8 mouse cellular contexts compared by ENCODE assay signal in the genomic region with DNA sequence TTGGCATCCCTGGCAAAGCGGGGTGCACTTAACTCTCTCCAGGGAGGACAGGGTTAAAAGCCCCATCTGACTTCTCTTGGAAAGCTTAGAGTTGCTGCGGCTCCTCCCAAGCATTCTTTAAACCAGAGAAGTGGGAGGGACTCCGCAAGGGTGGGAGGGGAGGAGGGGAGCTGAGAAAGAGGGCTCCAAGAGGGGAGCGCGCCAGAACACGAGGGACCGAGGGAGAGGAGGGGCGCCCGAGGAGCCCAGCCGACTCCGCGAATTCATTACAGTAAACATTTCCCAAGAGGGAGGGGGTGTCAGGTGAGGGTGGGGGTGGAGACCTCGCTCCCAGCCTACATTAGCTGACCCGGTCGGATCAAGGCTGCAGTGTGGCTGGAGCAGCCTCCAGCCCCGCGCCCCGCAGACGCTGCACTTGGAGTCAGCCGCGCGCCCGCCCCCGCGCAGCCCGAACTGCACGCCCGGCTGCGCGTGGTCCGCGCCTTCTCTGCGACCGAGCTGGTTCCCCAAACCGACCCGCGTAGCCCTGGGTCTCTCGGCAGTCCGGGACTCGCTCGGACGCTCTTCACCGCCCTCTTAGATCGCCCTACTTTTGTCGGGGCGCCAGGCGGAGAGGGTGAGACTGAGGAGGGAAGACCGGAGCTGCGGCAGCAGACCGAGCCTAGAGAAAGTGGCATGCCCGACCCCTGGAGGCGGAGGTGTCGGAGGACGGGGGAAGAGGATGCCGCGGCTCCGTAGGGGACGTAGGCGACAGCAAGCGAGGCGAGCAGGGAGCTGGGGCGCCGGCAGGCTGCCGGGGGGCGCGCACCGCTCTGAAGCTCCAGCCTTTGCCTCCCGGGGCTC. TPM values are rescaled to one million over a fixed set of nuclear protein-coding genes. Genes with fewer than 3 reads are reported as not detected.
DNase-seq lines count a peak whose midpoint lies in the region; ATAC-seq and TF ChIP-seq lines count a peak whose summit lies in the region.

No protein-coding gene starts in this region.

- H3K4me3 ChIP-seq in G1E (ENCODE audit: low read depth, low read length), result peak overlapping the region; percentile 13; the same call in 1 of the 2 replicates
- H3K4me3 ChIP-seq in hindbrain, embryonic 13.5 days, result peak overlapping the region; percentile 82
- peak overlapping the region; percentile 65 for H3K4me3 ChIP-seq in lung, postnatal 0 days (ENCODE audit: low read depth, low read length)

- H3K36me3 ChIP-seq in G1E (replicated peaks), result no peaks in the 10 kb centered on the region
- H3K36me3 ChIP-seq in hindbrain, embryonic 13.5 days, result no peaks in the 10 kb centered on the region
- no peaks in the 10 kb centered on the region for H3K36me3 ChIP-seq in lung, postnatal 0 days (ENCODE audit: insufficient read depth, low read length)

- TF ChIP-seq EP300 in lung, postnatal 0 days (IDR thresholded peaks at IDR 0.05), result no peak

- H3K9me3 ChIP-seq in G1E (replicated peaks), result peaks cover 51% of the 10 kb centered on the region
- no peaks in the 10 kb centered on the region for H3K9me3 ChIP-seq in hindbrain, embryonic 13.5 days
- no peaks in the 10 kb centered on the region for H3K9me3 ChIP-seq in lung, postnatal 0 days (ENCODE audit: low read length)

- no peak for ATAC-seq in G1E (ENCODE audit: extremely low read depth, insufficient number of reproducible peaks, low FRiP score, poor library complexity, severe bottlenecking)
- peak; percentile 90 for ATAC-seq in hindbrain, embryonic 13.5 days (ENCODE audit: low FRiP score)
- peak; percentile 86 for ATAC-seq in lung, postnatal 0 days
- ATAC-seq in activated CD4-positive, CD25-positive, alpha-beta regulatory T cell, adult 4 months, result no peak

- no peaks in the 10 kb centered on the region for H3K27me3 ChIP-seq in G1E (ENCODE audit: insufficient read depth, low read length)
- H3K27me3 ChIP-seq in hindbrain, embryonic 13.5 days, result peaks cover 10% of the 10 kb centered on the region; the same call in 1 of the 2 replicates
- H3K27me3 ChIP-seq in lung, postnatal 0 days (replicated peaks; ENCODE audit: insufficient read depth, low read length), result peaks cover 16% of the 10 kb centered on the region

- H3K4me1 ChIP-seq in G1E (ENCODE audit: insufficient read depth, low read depth, low read length), result no peaks in the 10 kb centered on the region
- peaks cover 53% of the 10 kb centered on the region for H3K4me1 ChIP-seq in hindbrain, embryonic 13.5 days (replicated peaks)
- H3K4me1 ChIP-seq in lung, postnatal 0 days (ENCODE audit: insufficient read depth, low read depth, low read length), result peaks cover 15% of the 10 kb centered on the region; the same call in 1 of the 2 replicates

- peak overlapping the region; percentile 88 for H3K9ac ChIP-seq in hindbrain, embryonic 13.5 days
- H3K9ac ChIP-seq in lung, postnatal 0 days (replicated peaks; ENCODE audit: low read depth), result 0 out of 2 replicates have a peak overlapping the region, but pooled peaks have one; percentile 16

- no peak for TF ChIP-seq CTCF in G1E (IDR thresholded peaks at IDR 0.05; ENCODE audit: low read depth, low read length)
- peak; percentile 53 for TF ChIP-seq CTCF in lung, postnatal 0 days (IDR thresholded peaks at IDR 0.05)

- H3K4me2 ChIP-seq in hindbrain, embryonic 13.5 days, result peak overlapping the region; percentile 76
- peak overlapping the region; percentile 87 for H3K4me2 ChIP-seq in lung, postnatal 0 days (replicated peaks; ENCODE audit: low read depth, low read length)

- under 1% methylated on average over 65 of the region's 68 CpGs for WGBS in hindbrain, embryonic 13.5 days
- WGBS in lung, postnatal 0 days, result under 1% methylated on average over 63 of the region's 68 CpGs

- peak overlapping the region; percentile 90 for H3K27ac ChIP-seq in hindbrain, embryonic 13.5 days
- no peak overlapping the region for H3K27ac ChIP-seq in lung, postnatal 0 days (ENCODE audit: low read length)

- DNase-seq in G1E (ENCODE audit: low spot score), result no peak
- DNase-seq in cerebellum, postnatal 25 days, result peak; percentile 61 to 70
- DNase-seq in frontal cortex, postnatal 36 days (ENCODE audit: low spot score in 2 of 2), result peak; percentile 78
- peak; percentile 57 to 67 for DNase-seq in layer of hippocampus, postnatal 25 days (ENCODE audit: extremely low spot score in 1 of 2, low spot score in 1 of 2)
- peak; percentile 75 for DNase-seq in lung, postnatal 0 days (ENCODE audit: low spot score)
- peak; percentile 89 for DNase-seq in retina, embryonic 14.5 days (ENCODE audit: low spot score)

RNA-seq across cellular contexts. Expression of gene Flrt2, which starts 3.2 kb away (rescaled TPM):
- total RNA-seq in G1E (2014; fragmentation: Nextera tagmentation) (not detected in 2 replicates), G1E (2017) (0.05 and 0.06 TPM in 2 replicates)
- polyA plus RNA-seq in G1E (2012), result not detected in 2 replicates
- polyA plus RNA-seq in hindbrain, embryonic 13.5 days (2015; fragmentation: Nextera tagmentation; extraction: Ambion mirVana), result 26.4 and 27.9 TPM in 2 replicates
- total RNA-seq in layer of hippocampus, postnatal 25 days (2021), result 10 to 100 TPM; 35.5 to 41.6 TPM
- 1.7 and 2.2 TPM in 2 replicates for polyA plus RNA-seq in lung, postnatal 0 days (2015; fragmentation: Nextera tagmentation; extraction: Ambion mirVana)
- under 1 TPM in 1 of 2 experiments, not detected in 1; 0.04 TPM for polyA plus RNA-seq in activated CD4-positive, CD25-positive, alpha-beta regulatory T cell, adult 4 months (2017; shearing (Covaris generic))

Comparison
In these comparisons a context has a peak if more than half of its experiments do, and no peak if none do; other contexts are left out.
1. ATAC-seq: peak in hindbrain, embryonic 13.5 days (single experiment) and lung, postnatal 0 days (single experiment); none in G1E (single experiment) and activated CD4-positive, CD25-positive, alpha-beta regulatory T cell, adult 4 months (single experiment).
2. H3K4me3 ChIP-seq: peak in every context shown above with its lines; median percentile 82 in hindbrain, embryonic 13.5 days; 65 in lung, postnatal 0 days; 13 in G1E.